Mouse (Mus musculus) kidney, adult 2 months (tissue): ENCODE measurements at regions not wholly inside any gene's neighbourhood (a gene's known extent, or its start where the extent isn't known, plus 50 kb on each side); places are given as distances from the start of the nearest gene placed in this dataset.

ENCODE experiments used
- DNase-seq: peaks from one replicate; pipeline ENCODE4 v3.0.0; 2021
- H3K27ac ChIP-seq: fragments of 200-500 bp; 2 replicates; pipeline ENCODE4 v1.5.1; 2012; ENCODE audit warnings: low read depth, low read length, control low read depth, inconsistent platforms; ENCODE audit not compliant: insufficient read depth
- H3K27me3 ChIP-seq: fragments of 200-500 bp; replicated peaks from 2 replicates; pipeline ENCODE4 v1.6.1; 2012; ENCODE audit warnings: mild to moderate bottlenecking, moderate library complexity, low read length, inconsistent platforms; ENCODE audit not compliant: control insufficient read depth, insufficient read depth
- H3K36me3 ChIP-seq: fragments of 200-500 bp; 2 replicates; pipeline ENCODE4 v1.6.1; 2012; ENCODE audit warnings: mild to moderate bottlenecking, moderate library complexity, low read length, inconsistent platforms; ENCODE audit not compliant: control insufficient read depth, insufficient read depth
- H3K4me1 ChIP-seq: fragments of 200-500 bp; 2 replicates; pipeline ENCODE4 v1.6.1; 2011; ENCODE audit warnings: low read length; ENCODE audit not compliant: control insufficient read depth, insufficient read depth
- H3K4me3 ChIP-seq: fragments of 200-500 bp; 2 replicates; pipeline ENCODE4 v1.5.1; 2011; ENCODE audit warnings: mild to moderate bottlenecking, low read depth, low read length, control low read depth; ENCODE audit not compliant: insufficient read depth
- CTCF ChIP-seq: fragments of 200-500 bp; conservative IDR thresholded peaks from 2 replicates; pipeline ENCODE4 v1.5.1; 2011; ENCODE audit warnings: low read depth, mild to moderate bottlenecking, control low read depth, low read length, moderate library complexity, mixed read lengths; ENCODE audit not compliant: insufficient read depth, insufficient read length
- POLR2A ChIP-seq: fragments of 200-500 bp; IDR thresholded peaks from one replicate; pipeline ENCODE4 v1.6.1; 2011; ENCODE audit warnings: low read depth, low read length, control low read depth
- WGBS: fragments of 180-500 bp; shearing (Covaris S2); methylation state at CpG from one replicate; pipeline ENCODE4 v1.1.7; 2018; 5-methylcytosine and 5-hydroxymethylcytosine counted together

GRCm38 (mm10) chr4:53319051-53319450, 121.2 kb upstream of the Slc44a1 start:
- TF ChIP-seq CTCF (no peak), POLR2A (no peak)
- Histone ChIP-seq H3K4me1 (no peaks in the 10 kb centered on the region), H3K36me3 (no peaks in the 10 kb centered on the region), H3K4me3 (no peak overlapping the region), H3K27me3 (no peaks in the 10 kb centered on the region), H3K27ac (no peak overlapping the region)
- 79% methylated on average over 4 of the region's 4 CpGs for WGBS
- DNase-seq, result no peak

GRCm38 (mm10) chr4:53318181-53318580, 122.0 kb upstream of the Slc44a1 start:
- TF ChIP-seq CTCF (no peak), POLR2A (no peak)
- H3K4me1 ChIP-seq, result no peaks in the 10 kb centered on the region
- H3K27me3 ChIP-seq, result no peaks in the 10 kb centered on the region
- no peaks in the 10 kb centered on the region for H3K36me3 ChIP-seq
- no peak overlapping the region for H3K4me3 ChIP-seq
- DNase-seq, result no peak
- no peak overlapping the region for H3K27ac ChIP-seq
- WGBS, result 57% methylated on average over 6 of the region's 6 CpGs

- no peak for DNase-seq
- H3K36me3 ChIP-seq, result no peaks in the 10 kb centered on the region
- H3K27ac ChIP-seq, result no peak overlapping the region
- WGBS, result 87% methylated on average over 7 of the region's 7 CpGs
- H3K4me1 ChIP-seq, result no peaks in the 10 kb centered on the region
- no peak for TF ChIP-seq POLR2A
- no peak for TF ChIP-seq CTCF
- H3K4me3 ChIP-seq, result no peak overlapping the region
- no peaks in the 10 kb centered on the region for H3K27me3 ChIP-seq
Observed at GRCm38 (mm10) chr4:53317453-53317824, 122.8 kb upstream of the Slc44a1 start.

GRCm38 (mm10) chr4:53316796-53317452, 123.3 kb upstream of the Slc44a1 start:
- no peaks in the 10 kb centered on the region for H3K36me3 ChIP-seq
- no peak overlapping the region for H3K4me3 ChIP-seq
- no peaks in the 10 kb centered on the region for H3K27me3 ChIP-seq
- H3K4me1 ChIP-seq, result no peaks in the 10 kb centered on the region
- H3K27ac ChIP-seq, result no peak overlapping the region
- TF ChIP-seq CTCF (no peak), POLR2A (no peak)
- 87% methylated on average over 14 of the region's 14 CpGs for WGBS
- no peak for DNase-seq

GRCm38 (mm10) chr4:53315876-53316762, 124.1 kb upstream of the Slc44a1 start:
- H3K4me3 ChIP-seq, result no peak overlapping the region
- DNase-seq, result no peak

GRCm38 (mm10) chr4:53315121-53315875, 124.9 kb upstream of the Slc44a1 start:
- DNase-seq, result peak; percentile 65
- Histone ChIP-seq H3K27me3 (no peaks in the 10 kb centered on the region), H3K36me3 (no peaks in the 10 kb centered on the region), H3K4me3 (no peak overlapping the region), H3K4me1 (no peaks in the 10 kb centered on the region), H3K27ac (no peak overlapping the region)
- WGBS, result 46% methylated on average over 7 of the region's 7 CpGs
- TF ChIP-seq POLR2A (no peak), CTCF (no peak)

More at GRCm38 (mm10) chr4:53315876-53316762, 124.1 kb upstream of the Slc44a1 start:
- Histone ChIP-seq H3K36me3 (no peaks in the 10 kb centered on the region), H3K27me3 (no peaks in the 10 kb centered on the region), H3K4me1 (no peaks in the 10 kb centered on the region), H3K27ac (no peak overlapping the region)
- 80% methylated on average over 13 of the region's 13 CpGs for WGBS
- TF ChIP-seq POLR2A (no peak), CTCF (no peak)
